Mouse (Mus musculus) 416B (cell line): ENCODE results near the gene Uck2.
A peak's percentile ranks its signal among the peaks of the same experiment; 100 is the strongest.

ENCODE experiments used
- DNase-seq: peaks from one replicate; pipeline ENCODE4 v3.0.0; 2011; ENCODE audit warnings: low read depth

The Uck2 gene

DNA sequence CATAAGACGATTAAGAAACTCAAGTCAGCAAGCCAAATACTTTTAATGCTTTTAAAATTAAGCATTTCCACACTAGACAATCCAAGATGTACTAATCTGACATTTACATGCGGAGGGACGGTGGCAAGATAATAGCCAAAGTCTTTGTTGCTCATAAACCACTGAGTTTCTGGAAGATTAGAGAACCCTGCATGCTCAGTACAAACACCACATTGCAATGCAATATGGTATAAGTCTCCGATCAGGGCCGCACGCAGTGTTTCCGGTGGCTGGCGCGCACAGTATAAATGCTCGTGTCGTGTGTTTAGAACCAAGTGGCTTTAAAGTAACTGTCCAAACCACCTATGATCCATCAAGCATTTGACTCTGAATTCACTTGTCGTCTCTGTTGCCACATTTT, 31.5 kb downstream of the Uck2 start:
- no peak for DNase-seq

- no peak for DNase-seq
These were observed 35.2 kb downstream of the Uck2 start for GRCm38 (mm10) chr1:167249881-167250280.

GRCm38 (mm10) chr1:167249252-167249651, 35.9 kb downstream of the Uck2 start:
- no peak for DNase-seq

DNA sequence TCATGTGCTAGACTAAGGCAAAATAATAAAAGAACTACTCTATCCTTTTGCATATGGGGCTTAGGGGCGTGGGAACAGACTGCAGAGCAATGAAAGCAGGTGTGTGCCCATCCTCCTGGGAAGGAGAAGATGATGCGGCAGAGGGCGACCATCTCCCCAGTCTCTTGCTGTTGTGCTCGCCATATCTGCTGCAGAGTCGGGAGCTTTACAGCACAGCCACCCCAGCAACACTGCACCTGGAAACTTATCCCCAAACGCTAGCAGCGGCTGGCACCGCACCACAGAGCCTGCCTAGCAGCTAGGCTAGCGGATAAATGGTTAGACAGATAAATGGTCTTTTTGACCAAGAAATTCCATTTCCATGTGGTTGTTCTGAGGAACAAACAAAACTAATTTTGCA, 37.2 kb downstream of the Uck2 start:
- DNase-seq: no peak

DNA sequence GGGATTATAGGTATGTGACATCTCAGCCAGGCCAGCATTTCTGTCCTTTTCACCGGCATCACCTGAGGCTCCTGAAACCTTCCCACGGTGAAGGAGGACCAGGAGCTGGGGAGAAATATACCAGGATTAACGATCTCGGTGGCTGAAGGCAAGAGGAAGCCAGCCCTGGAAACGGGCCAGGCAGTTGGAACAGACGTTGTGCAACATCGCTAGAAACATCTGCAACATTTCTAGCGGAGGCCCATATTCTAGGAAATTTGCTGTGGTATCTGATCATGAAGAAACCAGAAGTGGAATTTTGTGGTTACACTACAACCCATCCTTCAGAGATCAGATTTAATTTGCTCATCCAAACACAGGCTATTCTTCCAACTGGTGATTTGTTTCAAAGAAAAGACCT, 38.1 kb downstream of the Uck2 start:
- peak; percentile 86 for DNase-seq

DNA sequence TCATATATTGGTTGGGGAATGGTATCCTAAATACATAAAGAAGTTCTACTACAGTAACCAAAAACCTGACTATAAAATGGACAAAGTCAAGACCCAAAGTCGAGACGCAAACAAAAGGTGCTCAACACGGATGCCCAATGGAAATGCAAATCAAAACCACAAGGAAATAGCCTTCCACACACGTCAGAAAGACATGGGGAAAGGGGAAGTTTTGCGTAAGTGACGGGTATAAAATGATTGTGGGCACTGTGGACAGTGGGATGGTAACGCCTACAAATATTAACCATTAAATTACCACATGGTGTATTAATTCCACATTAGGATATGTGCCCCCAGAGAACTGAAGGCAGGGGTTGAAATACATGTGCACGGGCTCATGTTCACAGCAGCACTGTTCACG, 38.8 kb downstream of the Uck2 start:
- peak; percentile 68 for DNase-seq

DNA sequence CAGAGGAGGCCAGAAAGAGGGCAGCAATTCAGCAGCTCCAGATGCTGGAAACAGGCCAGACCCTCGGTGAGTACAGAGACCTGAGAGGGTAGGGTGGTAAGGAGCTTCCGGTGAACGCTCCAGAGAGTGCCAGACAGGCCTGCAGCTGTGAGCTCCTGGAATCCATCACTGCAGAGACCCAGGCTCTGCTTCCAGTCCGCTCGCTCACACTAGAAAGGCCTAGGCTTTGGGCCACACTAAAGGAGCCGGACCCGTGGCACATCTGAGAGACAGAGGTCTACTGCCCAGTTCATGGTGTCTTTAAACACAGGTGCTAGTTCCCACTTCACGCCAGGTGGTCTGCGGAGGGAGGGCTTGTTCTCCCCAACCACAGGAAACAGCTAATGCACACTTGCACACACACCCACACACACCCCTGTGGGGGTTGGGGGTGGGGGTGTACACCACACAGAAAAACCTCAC, 39.9 kb downstream of the Uck2 start:
- DNase-seq: no peak

GRCm38 (mm10) chr1:167242191-167242681, 42.9 kb downstream of the Uck2 start:
- peak; percentile 93 for DNase-seq

- no peak for DNase-seq
These were observed 43.6 kb downstream of the Uck2 start for GRCm38 (mm10) chr1:167241487-167241886.

- peak; percentile 69 for DNase-seq
These were observed 44.8 kb downstream of the Uck2 start for GRCm38 (mm10) chr1:167240361-167240760.

GRCm38 (mm10) chr1:167239916-167240315, 45.2 kb downstream of the Uck2 start:
- DNase-seq: no peak

DNA sequence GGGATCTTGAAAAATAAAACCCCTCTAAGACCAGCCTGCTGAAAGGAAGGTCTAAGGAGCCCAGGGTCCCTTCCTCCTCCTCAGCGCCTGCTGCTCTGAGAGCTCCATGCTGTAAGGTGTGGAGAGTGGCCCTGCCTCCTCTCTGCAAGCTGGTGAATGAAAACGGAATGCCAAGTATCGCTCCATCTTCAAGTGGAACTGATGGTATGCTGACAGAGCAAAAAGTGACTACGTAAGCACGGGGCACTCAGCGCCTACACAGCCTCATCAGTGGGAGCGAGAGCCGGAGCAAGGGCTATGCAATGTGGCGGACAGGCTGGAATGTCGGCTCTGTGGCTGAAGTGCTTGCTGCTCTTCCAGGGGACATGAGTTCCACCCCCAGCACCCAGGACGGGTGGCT, 47.3 kb downstream of the Uck2 start:
- no peak for DNase-seq

GRCm38 (mm10) chr1:167236790-167237189, 48.3 kb downstream of the Uck2 start:
- DNase-seq: no peak

- no peak for DNase-seq
These were observed 50.8 kb downstream of the Uck2 start for GRCm38 (mm10) chr1:167234344-167234743.

DNA sequence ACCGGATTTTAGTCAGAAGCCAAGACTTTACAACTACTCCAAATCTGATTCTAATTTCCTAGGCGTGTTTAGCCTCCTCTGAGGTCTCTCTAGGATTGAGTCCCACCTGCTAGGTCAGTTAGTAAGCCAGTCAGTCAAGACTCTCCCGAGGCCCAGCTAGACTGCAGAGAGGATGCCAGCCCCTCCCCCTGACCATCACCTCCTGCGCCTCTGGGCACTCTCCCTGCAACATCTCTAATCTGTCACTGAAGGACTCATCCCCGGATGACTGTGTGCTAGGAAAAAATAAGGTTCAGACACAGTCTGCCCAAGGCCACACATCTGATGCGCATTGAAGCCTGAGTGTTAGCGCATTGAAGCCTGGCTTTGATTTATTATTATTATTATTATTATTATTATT, 52.2 kb downstream of the Uck2 start:
- no peak for DNase-seq

DNA sequence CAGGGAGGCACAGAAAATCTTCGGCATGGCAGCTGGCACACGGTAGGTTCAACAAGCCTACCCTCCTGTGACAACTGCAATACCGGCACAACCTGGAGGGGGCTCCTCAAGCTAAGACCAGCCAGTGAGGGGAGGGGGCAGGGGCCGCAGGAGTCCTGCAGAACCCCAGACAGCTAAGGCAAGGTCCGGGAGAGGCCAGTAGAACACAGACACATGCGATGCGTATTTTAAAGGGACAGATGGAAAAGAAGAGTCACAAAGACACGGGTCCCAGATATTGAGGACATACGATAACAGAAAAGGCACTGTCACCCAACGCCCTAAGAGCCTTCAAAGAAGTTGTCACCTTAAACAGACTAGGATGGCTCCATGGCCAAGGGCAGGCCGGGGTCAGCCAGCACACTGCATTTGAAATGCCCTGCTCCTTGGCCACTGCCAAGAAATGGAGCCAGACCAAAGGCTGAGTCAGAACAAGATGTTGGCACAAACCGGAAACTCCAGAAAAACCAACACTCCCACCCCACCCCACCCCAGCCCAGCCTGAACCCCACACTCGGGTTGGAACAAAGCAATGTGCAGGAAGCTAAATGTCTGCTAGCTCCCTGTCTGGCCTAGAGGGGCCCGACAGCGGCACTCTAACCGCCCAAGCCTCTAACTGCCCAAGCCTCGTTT, 53.4 kb downstream of the Uck2 start:
- DNase-seq: peak; percentile 75

DNA sequence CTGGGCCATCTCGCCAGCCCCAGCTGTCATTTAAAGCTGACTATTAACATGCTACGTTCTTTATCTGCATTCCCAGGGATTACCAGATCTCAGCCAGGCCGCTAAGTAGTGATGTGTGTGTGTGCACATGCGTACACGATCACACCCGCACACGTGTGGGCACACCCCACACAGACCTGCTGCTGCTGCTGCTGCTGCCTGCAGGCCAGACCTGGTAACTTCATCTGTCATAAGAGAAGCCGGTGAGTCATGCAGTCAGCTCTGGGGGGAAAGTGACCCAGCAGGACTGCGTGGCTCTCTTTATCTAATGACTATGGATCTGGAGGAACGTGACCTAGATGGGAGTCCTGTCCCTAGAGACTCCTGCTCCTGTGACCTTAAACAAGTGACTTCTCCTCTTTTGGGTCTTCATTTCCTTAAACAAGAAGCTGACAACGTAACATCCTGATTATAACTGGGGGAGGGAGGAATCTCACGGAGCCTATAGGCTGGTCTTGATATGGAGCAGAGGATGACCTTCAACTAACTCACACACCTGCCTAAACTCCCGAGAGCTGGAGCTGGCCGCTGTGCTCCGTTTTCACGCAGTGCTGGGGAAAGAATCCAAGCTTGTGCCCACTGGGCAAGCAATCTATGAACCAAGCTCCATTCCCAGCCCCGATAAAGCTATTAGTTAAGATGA, 54.0 kb downstream of the Uck2 start:
- DNase-seq: peak; percentile 79

GRCm38 (mm10) chr1:167222382-167223010, 62.6 kb downstream of the Uck2 start:
- no peak for DNase-seq

DNA sequence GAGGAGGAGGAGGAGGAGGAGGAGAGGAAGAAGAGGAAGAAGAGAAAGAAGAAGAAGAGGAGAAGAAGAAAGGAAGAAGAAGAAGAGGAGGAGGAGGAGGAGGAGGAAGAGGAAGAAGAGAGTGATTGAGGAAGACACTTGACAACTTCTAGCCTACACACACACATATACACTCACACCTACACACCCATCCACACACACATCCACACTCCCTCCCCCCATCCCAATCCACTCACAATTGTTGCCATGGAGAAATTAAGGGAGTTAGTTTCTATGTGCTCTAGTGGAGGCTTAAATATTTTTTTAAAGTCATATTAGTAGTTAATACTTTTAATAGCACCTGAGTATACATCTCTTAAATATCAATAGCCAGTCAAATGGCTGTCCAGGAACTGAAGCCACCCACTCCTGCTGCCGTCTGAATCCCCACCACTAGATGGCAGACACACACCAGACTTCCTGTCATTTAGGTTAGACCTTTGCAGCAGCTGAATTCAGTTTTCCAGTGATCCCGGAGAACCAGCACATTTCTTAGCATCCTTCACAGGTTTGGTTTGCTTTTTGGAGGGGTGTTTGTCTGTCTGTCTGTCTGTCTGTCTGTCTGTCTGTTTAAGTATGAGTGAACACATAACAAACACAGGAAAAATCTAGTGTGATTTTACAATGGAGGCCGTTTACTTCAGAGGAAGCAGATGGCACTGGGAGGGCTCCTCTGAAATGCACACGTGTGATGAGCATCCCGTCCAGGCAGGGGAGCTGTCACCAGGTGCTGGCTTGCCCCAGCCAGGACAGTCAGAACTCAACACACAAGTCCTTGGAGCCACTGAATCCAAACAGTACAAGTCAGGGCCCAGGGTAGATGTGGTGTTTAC, 64.6 kb downstream of the Uck2 start:
- peak; percentile 82 for DNase-seq

DNA sequence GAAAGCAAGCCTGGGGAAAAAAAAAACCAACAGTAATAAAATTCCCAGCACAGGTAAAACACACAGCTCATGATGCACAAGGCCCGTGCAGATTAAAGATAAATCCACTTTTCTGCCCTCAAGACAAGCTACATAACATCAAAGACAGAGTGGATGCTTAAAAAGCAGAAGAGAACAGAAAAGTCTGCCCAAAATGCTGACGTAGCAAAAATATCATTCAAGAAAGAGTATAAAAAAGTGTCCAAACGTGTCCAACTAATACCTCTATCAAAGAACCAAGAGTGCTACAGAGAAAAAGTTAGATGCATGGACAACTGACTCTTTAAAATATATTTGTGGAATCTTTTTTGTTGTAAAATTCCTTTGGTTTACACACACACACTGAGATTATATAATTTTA, 69.7 kb downstream of the Uck2 start:
- no peak for DNase-seq

GRCm38 (mm10) chr1:167212710-167213109, 72.4 kb downstream of the Uck2 start:
- no peak for DNase-seq

GRCm38 (mm10) chr1:167211979-167212614, 73.0 kb downstream of the Uck2 start:
- DNase-seq: peak; percentile 64
